ENCODE assay signal across 8 mouse cellular contexts in genomic region chr2:61812536-61812935, GRCm38 (mm10). TPM values are rescaled to one million over a fixed set of nuclear protein-coding genes. Genes with fewer than 3 reads are reported as not detected.
DNase-seq lines count a peak whose midpoint lies in the region; ATAC-seq and TF ChIP-seq lines count a peak whose summit lies in the region.

No protein-coding gene starts in this region.

- no peak for ATAC-seq in intestine, embryonic 16.5 days
- ATAC-seq in neural tube, embryonic 13.5 days (ENCODE audit: low read depth): no peak

- no peaks in the 10 kb centered on the region for H3K9me3 ChIP-seq in forebrain, embryonic 10.5 days
- no peaks in the 10 kb centered on the region for H3K9me3 ChIP-seq in intestine, embryonic 16.5 days (ENCODE audit: control insufficient read depth, low read length)
- H3K9me3 ChIP-seq in neural tube, embryonic 13.5 days: no peaks in the 10 kb centered on the region

- peaks cover 31% of the 10 kb centered on the region for H3K4me1 ChIP-seq in forebrain, embryonic 10.5 days
- H3K4me1 ChIP-seq in intestine, embryonic 16.5 days (ENCODE audit: control insufficient read depth, insufficient read depth, low read length): peaks cover 20% of the 10 kb centered on the region
- H3K4me1 ChIP-seq in neural tube, embryonic 13.5 days (replicated peaks): peaks cover 28% of the 10 kb centered on the region

- under 1% methylated on average over 12 of the region's 12 CpGs for WGBS in forebrain, embryonic 10.5 days
- 7% methylated on average over 12 of the region's 12 CpGs for WGBS in intestine, embryonic 16.5 days
- WGBS in neural tube, embryonic 13.5 days: 2% methylated on average over 12 of the region's 12 CpGs

- no peaks in the 10 kb centered on the region for H3K36me3 ChIP-seq in forebrain, embryonic 10.5 days (replicated peaks)
- H3K36me3 ChIP-seq in intestine, embryonic 16.5 days (ENCODE audit: control insufficient read depth, insufficient read depth, low read length): no peaks in the 10 kb centered on the region
- H3K36me3 ChIP-seq in neural tube, embryonic 13.5 days: no peaks in the 10 kb centered on the region

- peak overlapping the region; percentile 63 for H3K9ac ChIP-seq in intestine, embryonic 16.5 days (ENCODE audit: low read depth, low read length)
- peak overlapping the region; percentile 68; the same call in 1 of the 2 replicates for H3K9ac ChIP-seq in neural tube, embryonic 13.5 days

- no peak for TF ChIP-seq CTCF in left cerebral cortex, adult 2 months (IDR thresholded peaks at IDR 0.05)

- peaks cover 100% of the 10 kb centered on the region for H3K27me3 ChIP-seq in forebrain, embryonic 10.5 days (ENCODE audit: poor library complexity, severe bottlenecking)
- peaks cover 60% of the 10 kb centered on the region for H3K27me3 ChIP-seq in intestine, embryonic 16.5 days (replicated peaks; ENCODE audit: control insufficient read depth, insufficient read depth, low read length)
- peaks cover 77% of the 10 kb centered on the region for H3K27me3 ChIP-seq in neural tube, embryonic 13.5 days

- peak overlapping the region; percentile 87 for H3K27ac ChIP-seq in left cerebral cortex, adult 2 months
- peak overlapping the region; percentile 83 for H3K27ac ChIP-seq in forebrain, embryonic 10.5 days
- no peak overlapping the region for H3K27ac ChIP-seq in intestine, embryonic 16.5 days (ENCODE audit: low read length)
- H3K27ac ChIP-seq in neural tube, embryonic 13.5 days (replicated peaks): no peak overlapping the region

- intact Hi-C loops in left cerebral cortex, adult 2 months (cut with DNase I): loop anchor here (5.0 kb wide), 2 partner anchors 645 to 700 kb away; no protein-coding TSS in a partner anchor
- intact Hi-C loops in left cerebral cortex, postnatal 36 days (cut with DNase I): loop anchor here (5.0 to 10.0 kb wide), 2 partner anchors 152 to 815 kb away; no protein-coding TSS in a partner anchor

- H3K4me3 ChIP-seq in left cerebral cortex, adult 2 months: peak overlapping the region; percentile 50
- H3K4me3 ChIP-seq in forebrain, embryonic 10.5 days: peak overlapping the region; percentile 58
- peak overlapping the region; percentile 52 for H3K4me3 ChIP-seq in intestine, embryonic 16.5 days (ENCODE audit: low read length)
- H3K4me3 ChIP-seq in neural tube, embryonic 13.5 days: peak overlapping the region; percentile 45

- peak overlapping the region; percentile 87 for H3K4me2 ChIP-seq in intestine, embryonic 16.5 days (ENCODE audit: low read depth, low read length)
- peak overlapping the region; percentile 84 for H3K4me2 ChIP-seq in neural tube, embryonic 13.5 days

- no peak for DNase-seq in left cerebral cortex, adult 2 months (ENCODE audit: extremely low spot score in 1 of 2, low spot score in 2 of 2)
- DNase-seq in left cerebral cortex, postnatal 36 days (ENCODE audit: low spot score in 2 of 2): no peak
- no peak for DNase-seq in forebrain, embryonic 10.5 days (ENCODE audit: extremely low spot score, low spot score)
- DNase-seq in cerebellum, adult 18-20 months: no peak
- no peak for DNase-seq in layer of hippocampus, postnatal 10 days (ENCODE audit: low spot score in 2 of 2)
- DNase-seq in ovary, postnatal 36 days (ENCODE audit: low spot score): no peak

RNA-seq across cellular contexts. Expression of gene Tbr1, which starts 9.8 kb away (rescaled TPM):
- total RNA-seq in left cerebral cortex, adult 2 months (2021): 100 to 1,000 TPM; 116 to 131 TPM
- 100 to 1,000 TPM; 121 to 153 TPM for total RNA-seq in left cerebral cortex, postnatal 36 days (2021)
- polyA plus RNA-seq in forebrain, embryonic 10.5 days (2016; fragmentation: Nextera tagmentation; extraction: Ambion mirVana): 2.4 and 5.0 TPM in 2 replicates
- polyA plus RNA-seq in intestine, embryonic 16.5 days (2015; fragmentation: Nextera tagmentation; extraction: Ambion mirVana): not detected in 2 replicates
- polyA plus RNA-seq in neural tube, embryonic 13.5 days (2015; fragmentation: Nextera tagmentation; extraction: Ambion mirVana): 0.07 and 0.33 TPM in 2 replicates
- total RNA-seq in layer of hippocampus, postnatal 10 days (2021): 10 to 100 TPM; 45.9 to 47.4 TPM

Comparison
In these comparisons a context has a peak if more than half of its experiments do, and no peak if none do; other contexts are left out.
1. H3K27ac ChIP-seq: peak in left cerebral cortex, adult 2 months (single experiment) and forebrain, embryonic 10.5 days (single experiment); none in intestine, embryonic 16.5 days (single experiment) and neural tube, embryonic 13.5 days (single experiment).
2. Peak in every context shown above with its lines, with median percentiles within 50 percentile points of each other: H3K4me3 ChIP-seq.